Mouse (Mus musculus): ENCODE results near the gene Wdr19. TPM values are rescaled to one million over a fixed set of nuclear protein-coding genes. Genes with fewer than 3 reads are reported as not detected.
"Not testable (repeated sequence)": the region's sequence is repeated elsewhere in the genome, so short reads cannot be mapped to it uniquely, and the experiment has no call there.

The Wdr19 gene
- total RNA-seq, 2 experiments from 2014 or later, result 16.6 to 21.9 TPM

DNA sequence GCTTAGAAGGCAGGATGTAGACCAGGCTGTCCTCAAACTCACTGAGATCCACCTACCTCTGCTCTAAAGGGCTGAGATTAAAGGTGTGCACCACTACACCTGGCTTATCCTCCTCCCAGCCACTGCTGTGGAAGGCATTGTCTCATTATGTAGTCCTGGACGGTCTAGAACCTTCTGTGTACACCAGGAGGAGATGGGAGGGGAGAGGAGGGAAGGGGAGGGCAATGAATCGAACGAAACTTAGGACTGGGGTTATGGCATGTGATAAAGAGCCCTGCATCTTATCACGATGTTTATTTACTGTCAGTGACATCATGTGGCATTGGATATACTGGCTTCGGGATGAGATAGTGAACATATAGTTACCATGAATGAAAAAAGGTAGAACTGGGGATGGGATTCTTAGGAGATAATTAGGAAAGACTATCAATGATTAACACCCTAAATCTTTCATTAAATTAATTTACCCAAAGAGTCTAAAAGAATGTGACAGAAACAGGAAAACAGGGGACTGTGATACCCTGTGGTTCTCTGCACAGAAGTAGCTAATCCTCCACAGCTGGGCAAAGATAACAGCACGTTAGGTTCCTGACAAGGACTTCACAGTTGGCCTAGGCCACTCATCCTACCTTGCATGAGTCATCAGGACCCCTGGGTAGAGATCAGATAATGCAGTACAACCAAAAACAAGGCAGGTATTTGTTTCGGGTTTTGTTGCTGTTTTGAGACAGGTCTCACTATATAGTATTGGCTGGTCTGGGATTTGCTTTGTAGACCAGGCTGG, 98.9 kb downstream of the Wdr19 start:
- DNase-seq (ENCODE audit: low spot score in 2 of 2), result no peak

DNA sequence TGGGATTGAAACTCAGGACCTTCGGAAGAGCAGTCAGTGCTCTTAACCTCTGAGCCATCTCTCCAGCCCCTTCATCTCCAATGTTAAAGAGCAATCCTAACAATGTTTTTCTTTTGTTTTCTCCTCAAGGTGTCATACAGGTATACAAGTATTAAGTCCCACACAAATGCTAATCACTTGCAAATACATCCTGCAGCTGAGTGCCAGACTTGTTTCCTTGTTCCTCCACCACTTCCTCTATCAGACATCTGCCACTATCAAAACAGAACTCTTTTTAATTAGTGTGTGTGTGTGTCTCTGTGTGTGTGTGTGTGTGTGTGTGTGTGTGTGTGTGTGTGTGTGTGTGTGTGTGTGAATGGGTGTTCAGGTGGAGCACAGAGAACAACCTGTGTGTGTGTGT, 100.1 kb downstream of the Wdr19 start:
- DNase-seq (ENCODE audit: low spot score in 2 of 2), result not testable (repeated sequence)

DNA sequence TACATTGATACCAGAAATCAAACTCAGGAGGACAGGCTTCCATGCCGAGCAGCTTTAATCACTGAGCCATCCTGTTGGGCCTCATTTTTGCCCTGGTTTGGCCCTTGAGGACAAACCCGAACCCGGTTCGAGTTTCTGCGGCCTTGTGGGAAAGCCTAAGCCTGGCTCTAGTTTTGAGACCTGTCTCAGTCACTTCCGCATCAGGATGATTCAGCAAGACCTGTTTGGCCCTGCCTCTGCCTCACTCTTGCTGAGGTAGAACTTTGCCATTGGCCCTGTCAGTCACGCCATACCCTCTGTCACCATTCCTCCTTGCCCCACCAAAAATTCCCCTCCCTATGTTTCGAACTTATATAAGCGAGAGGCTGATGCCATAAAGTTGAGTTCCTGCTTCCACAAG, 100.6 kb downstream of the Wdr19 start:
- DNase-seq (ENCODE audit: low spot score in 2 of 2), result no peak

DNA sequence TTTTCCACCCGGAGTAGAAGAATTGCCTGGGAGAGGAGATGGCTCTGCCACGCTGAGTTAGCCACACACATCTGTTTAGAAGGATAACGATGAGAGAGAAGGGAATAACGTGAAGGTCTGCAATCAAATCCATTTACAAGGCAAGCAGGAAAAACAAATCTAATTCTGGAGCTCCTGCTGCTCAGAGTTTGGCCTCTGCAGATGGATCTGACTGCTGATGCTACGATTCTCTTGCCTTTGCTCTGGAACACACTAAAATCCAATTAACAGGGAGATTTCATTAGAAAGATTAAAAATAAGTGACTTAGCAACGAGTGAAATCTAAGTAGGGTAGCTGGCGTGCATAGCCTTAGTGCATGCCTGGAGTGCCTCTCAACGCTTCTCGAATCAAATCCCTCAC, 106.0 kb downstream of the Wdr19 start:
- DNase-seq (ENCODE audit: low spot score in 2 of 2), result peak; percentile 3 to 52

DNA sequence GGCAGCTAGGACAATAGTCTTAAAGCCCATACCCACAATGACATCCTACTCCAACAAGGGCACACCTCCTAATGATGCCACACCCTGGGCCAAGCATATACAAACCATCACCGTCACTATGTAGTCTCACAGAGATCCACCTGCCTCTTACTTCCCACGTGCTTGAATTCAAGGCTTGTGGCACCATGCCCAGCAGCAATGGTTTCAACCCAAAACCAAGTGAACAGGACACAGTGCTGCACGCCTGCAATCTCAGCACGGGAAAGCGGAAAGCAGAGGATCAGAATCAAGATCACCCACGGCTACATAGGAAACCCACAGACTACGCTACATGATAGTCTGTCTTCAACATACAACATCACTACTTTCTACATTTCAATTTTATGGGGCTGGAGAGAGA, 108.7 kb downstream of the Wdr19 start:
- DNase-seq (ENCODE audit: low spot score in 2 of 2), result no peak

DNA sequence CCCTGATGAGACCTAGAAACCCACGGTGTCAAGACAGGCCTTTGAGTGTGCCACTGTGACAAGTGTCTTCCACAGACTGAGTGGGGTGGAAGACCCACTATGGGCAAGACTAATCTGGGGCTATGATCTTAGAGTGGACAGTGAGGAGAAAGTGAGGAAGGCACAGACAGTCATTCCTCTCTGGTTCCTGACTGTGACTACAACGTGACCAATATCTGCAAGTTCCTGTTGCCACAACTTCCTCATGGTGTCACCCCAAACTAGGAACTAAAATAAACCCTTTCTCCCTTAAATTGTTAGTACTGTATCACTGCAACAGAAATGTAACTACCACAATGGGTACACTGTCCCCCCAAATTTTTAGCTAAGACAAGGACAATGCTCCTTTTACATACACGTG, 109.4 kb downstream of the Wdr19 start:
- no peak for DNase-seq (ENCODE audit: low spot score in 2 of 2)

Other genes starting within 250 kb of the Wdr19 start
- 1 to 10 TPM in 1 of 2 experiments, under 1 TPM in 1; 0.89 to 1.2 TPM for gene Tlr6, start 239.6 kb upstream of the Wdr19 start, total RNA-seq (2021)
- 1 to 10 TPM; 4.6 to 4.7 TPM for gene Fam114a1, start 229.6 kb upstream of the Wdr19 start, total RNA-seq (2021)
- gene Tmem156, start 107.6 kb upstream of the Wdr19 start, total RNA-seq (2021), result under 1 TPM; 0.37 to 0.53 TPM
- 10 to 100 TPM; 49.7 to 50.7 TPM for gene Klhl5, start 92.2 kb upstream of the Wdr19 start, total RNA-seq (2021)
- 10 to 100 TPM; 28.0 to 30.8 TPM for gene Rfc1, start 136.0 kb downstream of the Wdr19 start, total RNA-seq (2021)
- gene Klb, start 148.6 kb downstream of the Wdr19 start, total RNA-seq (2021), result under 1 TPM; 0.62 to 0.81 TPM
- 100 to 1,000 TPM; 742 to 758 TPM for gene Rpl9, start 191.7 kb downstream of the Wdr19 start, total RNA-seq (2021)
- gene Lias, start 191.8 kb downstream of the Wdr19 start, total RNA-seq (2021), result 10 to 100 TPM; 26.7 to 27.5 TPM
- gene Ugdh, start 236.3 kb downstream of the Wdr19 start, total RNA-seq (2021), result 10 to 100 TPM; 30.1 to 33.5 TPM

Data from layer of hippocampus, adult 18-20 months (tissue).